Mouse (Mus musculus): ENCODE results near the gene Banf1. TPM values are rescaled to one million over a fixed set of nuclear protein-coding genes. Genes with fewer than 3 reads are reported as not detected.
"Not testable (repeated sequence)": the region's sequence is repeated elsewhere in the genome, so short reads cannot be mapped to it uniquely, and the experiment has no call there.

The Banf1 gene
- polyA plus RNA-seq, 1 experiment from 2014 or later: 643 TPM

DNA sequence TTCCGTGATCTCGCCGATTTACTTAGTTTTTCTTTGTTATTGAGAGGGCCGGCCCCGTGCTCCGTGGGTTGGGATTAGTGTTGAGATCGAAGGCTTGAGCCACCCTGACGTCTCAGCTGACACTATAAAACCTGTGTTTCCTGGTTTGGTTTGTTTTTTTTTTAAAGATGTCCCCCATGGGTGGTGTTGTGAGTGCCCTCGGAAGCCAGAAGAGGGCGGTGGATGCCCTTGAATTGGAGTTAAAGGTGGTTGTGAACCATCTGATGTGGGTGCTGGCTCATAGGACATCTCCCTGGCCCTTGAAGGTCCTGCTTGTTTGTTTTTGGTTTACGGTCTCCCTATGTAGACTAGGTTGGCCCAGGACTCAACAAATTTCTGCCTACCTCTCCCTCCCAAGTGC lies 487 bp upstream of the Banf1 start:
- DNase-seq (ENCODE audit: low spot score) (no peak), ATAC-seq (replicated peaks; ENCODE audit: low FRiP score) (no peak)
- no peaks in the 10 kb centered on the region for H3K27me3 ChIP-seq (replicated peaks; ENCODE audit: control insufficient read depth, insufficient read depth, low read length)
- no peaks in the 10 kb centered on the region for H3K9me3 ChIP-seq (ENCODE audit: control insufficient read depth, low read length)
- peak overlapping the region; percentile 98 for H3K4me2 ChIP-seq
- peak overlapping the region; percentile 96 for H3K9ac ChIP-seq (ENCODE audit: low read depth, low read length)
- peak overlapping the region; percentile 92 for H3K27ac ChIP-seq (ENCODE audit: low read depth, low read length)
- peaks cover 50% of the 10 kb centered on the region for H3K36me3 ChIP-seq (ENCODE audit: control insufficient read depth, insufficient read depth, low read length)
- peak overlapping the region; percentile 88 for H3K4me3 ChIP-seq (ENCODE audit: low read depth, low read length)
- 8% methylated on average over 11 of the region's 11 CpGs for WGBS
- H3K4me1 ChIP-seq (replicated peaks; ENCODE audit: control insufficient read depth, insufficient read depth, low read length): peaks cover 17% of the 10 kb centered on the region

DNA sequence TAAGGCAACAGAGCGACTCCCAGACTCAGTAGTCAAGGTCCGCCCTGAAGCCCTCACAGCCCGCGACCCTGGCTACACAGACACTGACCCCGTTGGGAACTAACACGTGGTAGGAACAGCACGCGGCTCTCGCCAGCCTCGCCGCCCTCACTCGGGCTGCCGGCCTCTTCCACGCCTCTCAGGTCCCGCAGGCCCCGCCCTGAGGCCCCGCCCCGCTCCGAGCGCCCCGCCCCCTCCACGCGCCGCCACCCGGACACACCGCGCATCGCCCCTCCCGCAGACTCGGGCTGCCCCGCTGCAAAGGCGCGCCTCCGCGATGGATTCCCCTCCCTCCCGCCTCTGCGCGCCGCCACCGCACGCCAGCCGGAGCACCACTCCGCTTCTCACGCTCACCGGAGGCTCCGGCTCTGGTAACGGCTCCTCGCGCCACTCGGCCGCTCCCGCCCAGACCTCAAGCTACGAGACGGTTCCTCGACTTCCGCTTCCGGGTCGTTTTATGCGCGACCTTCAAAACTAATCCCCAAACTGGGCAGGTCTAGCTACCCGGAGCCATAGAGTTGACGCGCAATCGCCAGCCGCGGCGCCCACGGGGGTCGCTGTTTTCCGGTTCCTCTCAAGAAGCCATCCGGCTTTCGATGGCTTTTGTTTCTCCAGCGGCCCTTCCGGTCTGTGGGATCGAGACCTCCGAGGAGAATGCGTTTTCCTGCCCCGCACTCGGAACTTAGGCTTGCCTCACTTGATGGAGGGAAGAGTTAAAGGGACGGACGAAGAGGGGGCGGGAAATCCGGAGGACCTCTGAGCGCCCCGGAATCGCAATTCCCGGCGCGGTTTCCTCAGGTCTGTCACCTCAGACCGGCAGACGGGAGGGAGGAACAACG lies 554 bp downstream of the Banf1 start, which contains the start of gene Eif1ad:
TSS of gene Eif1ad (plus strand) at position 567 of the 878 bp plus-strand sequence.
- DNase-seq (ENCODE audit: low spot score) (peak; percentile 99), ATAC-seq (replicated peaks; ENCODE audit: low FRiP score) (peak; percentile 92)
- H3K27me3 ChIP-seq (replicated peaks; ENCODE audit: control insufficient read depth, insufficient read depth, low read length): no peaks in the 10 kb centered on the region
- no peaks in the 10 kb centered on the region for H3K9me3 ChIP-seq (ENCODE audit: control insufficient read depth, low read length)
- peaks cover 17% of the 10 kb centered on the region for H3K4me1 ChIP-seq (replicated peaks; ENCODE audit: control insufficient read depth, insufficient read depth, low read length)
- peak within 1 kb of the TSS; percentile 92 for H3K27ac ChIP-seq (ENCODE audit: low read depth, low read length)
- H3K36me3 ChIP-seq (ENCODE audit: control insufficient read depth, insufficient read depth, low read length): peaks cover 41% of the 10 kb centered on the region
- H3K9ac ChIP-seq (ENCODE audit: low read depth, low read length): peak within 1 kb of the TSS; percentile 96
- H3K4me2 ChIP-seq: peak within 1 kb of the TSS; percentile 98
- peak within 1 kb of the TSS; percentile 88 for H3K4me3 ChIP-seq (ENCODE audit: low read depth, low read length)
- under 1% methylated on average over 92 of the region's 92 CpGs for WGBS

DNA sequence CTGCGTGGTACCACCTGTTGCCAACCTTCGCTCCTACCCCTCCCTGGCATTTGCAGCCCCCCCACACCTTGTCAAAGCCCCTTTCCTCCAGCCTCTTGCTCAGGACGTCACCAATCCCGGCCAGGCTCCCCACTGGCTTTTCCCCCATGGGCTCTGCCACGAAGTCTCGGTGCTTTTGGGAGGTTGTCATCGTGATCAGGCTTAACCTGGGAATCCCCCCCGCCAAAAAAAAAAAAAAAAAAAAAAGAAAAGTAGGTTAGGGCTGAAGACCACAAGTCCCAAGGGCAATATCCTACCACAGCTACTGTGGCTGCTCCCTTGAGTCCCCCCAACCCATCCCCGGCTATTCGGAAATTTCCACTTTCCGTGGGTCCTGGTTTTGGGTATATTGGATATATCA lies 1.2 kb downstream of the Banf1 start:
- Histone ChIP-seq H3K36me3 (ENCODE audit: control insufficient read depth, insufficient read depth, low read length) (peaks cover 38% of the 10 kb centered on the region), H3K9ac (ENCODE audit: low read depth, low read length) (peak overlapping the region; percentile 96), H3K27me3 (replicated peaks; ENCODE audit: control insufficient read depth, insufficient read depth, low read length) (no peaks in the 10 kb centered on the region), H3K27ac (ENCODE audit: low read depth, low read length) (peak overlapping the region; percentile 92), H3K9me3 (ENCODE audit: control insufficient read depth, low read length) (no peaks in the 10 kb centered on the region), H3K4me3 (ENCODE audit: low read depth, low read length) (peak overlapping the region; percentile 88), H3K4me2 (peak overlapping the region; percentile 98), H3K4me1 (replicated peaks; ENCODE audit: control insufficient read depth, insufficient read depth, low read length) (peaks cover 17% of the 10 kb centered on the region)
- ATAC-seq (replicated peaks; ENCODE audit: low FRiP score): no peak
- 14% methylated on average over 11 of the region's 11 CpGs for WGBS
- peak; percentile 43 for DNase-seq (ENCODE audit: low spot score)

GRCm38 (mm10) chr19:5364124-5364523 lies 2.8 kb downstream of the Banf1 start:
- DNase-seq (ENCODE audit: low spot score) (no peak), ATAC-seq (replicated peaks; ENCODE audit: low FRiP score) (no peak)
- H3K27me3 ChIP-seq (replicated peaks; ENCODE audit: control insufficient read depth, insufficient read depth, low read length): no peaks in the 10 kb centered on the region
- H3K27ac ChIP-seq (ENCODE audit: low read depth, low read length): no peak overlapping the region
- H3K36me3 ChIP-seq (ENCODE audit: control insufficient read depth, insufficient read depth, low read length): peaks cover 24% of the 10 kb centered on the region
- no peak overlapping the region for H3K4me3 ChIP-seq (ENCODE audit: low read depth, low read length)
- 85% methylated on average over 2 of the region's 2 CpGs for WGBS
- no peak overlapping the region for H3K9ac ChIP-seq (ENCODE audit: low read depth, low read length)
- peaks cover 17% of the 10 kb centered on the region for H3K4me1 ChIP-seq (replicated peaks; ENCODE audit: control insufficient read depth, insufficient read depth, low read length)
- H3K9me3 ChIP-seq (ENCODE audit: control insufficient read depth, low read length): no peaks in the 10 kb centered on the region
- H3K4me2 ChIP-seq: no peak overlapping the region

DNA sequence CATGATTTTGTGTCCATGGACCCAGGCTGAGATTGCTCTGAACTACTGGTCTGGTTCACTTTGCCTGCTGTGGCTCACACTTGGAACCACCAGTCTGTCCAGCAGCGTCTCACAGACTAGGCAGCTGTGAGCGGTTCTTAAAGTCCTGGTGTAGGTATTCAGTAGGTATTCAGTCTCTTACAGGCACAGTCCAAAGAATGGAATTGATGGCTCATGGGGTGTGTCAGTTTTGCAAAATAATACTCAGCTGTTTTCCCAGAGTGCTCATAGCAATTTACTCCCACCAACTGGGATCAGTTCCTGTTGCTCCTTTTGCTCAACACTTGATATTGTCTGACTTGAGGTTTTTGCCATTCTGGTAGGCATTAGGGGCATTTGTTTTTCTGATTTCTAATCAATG lies 4.8 kb downstream of the Banf1 start:
- Histone ChIP-seq H3K4me3 (ENCODE audit: low read depth, low read length) (no peak overlapping the region), H3K27me3 (replicated peaks; ENCODE audit: control insufficient read depth, insufficient read depth, low read length) (no peaks in the 10 kb centered on the region), H3K4me2 (no peak overlapping the region), H3K9ac (ENCODE audit: low read depth, low read length) (no peak overlapping the region), H3K4me1 (replicated peaks; ENCODE audit: control insufficient read depth, insufficient read depth, low read length) (peaks cover 9% of the 10 kb centered on the region), H3K27ac (ENCODE audit: low read depth, low read length) (no peak overlapping the region), H3K9me3 (ENCODE audit: control insufficient read depth, low read length) (no peaks in the 10 kb centered on the region), H3K36me3 (ENCODE audit: control insufficient read depth, insufficient read depth, low read length) (peaks cover 17% of the 10 kb centered on the region)
- 81% methylated on average over 2 of the region's 2 CpGs for WGBS
- no peak for DNase-seq (ENCODE audit: low spot score)
- no peak for ATAC-seq (replicated peaks; ENCODE audit: low FRiP score)

- H3K9me3 ChIP-seq (ENCODE audit: control insufficient read depth, low read length): no peaks in the 10 kb centered on the region
- H3K27me3 ChIP-seq (replicated peaks; ENCODE audit: control insufficient read depth, insufficient read depth, low read length): no peaks in the 10 kb centered on the region
- H3K27ac ChIP-seq (ENCODE audit: low read depth, low read length): no peak overlapping the region
- DNase-seq (ENCODE audit: low spot score): no peak
- no peaks in the 10 kb centered on the region for H3K36me3 ChIP-seq (ENCODE audit: control insufficient read depth, insufficient read depth, low read length)
- WGBS: no CpG with 5 or more reads among the region's 1 CpGs
- H3K9ac ChIP-seq (ENCODE audit: low read depth, low read length): no peak overlapping the region
- ATAC-seq (replicated peaks; ENCODE audit: low FRiP score): no peak
- no peak overlapping the region for H3K4me3 ChIP-seq (ENCODE audit: low read depth, low read length)
- H3K4me1 ChIP-seq (replicated peaks; ENCODE audit: control insufficient read depth, insufficient read depth, low read length): no peaks in the 10 kb centered on the region
- H3K4me2 ChIP-seq: no peak overlapping the region
These were observed 10.9 kb downstream of the Banf1 start for GRCm38 (mm10) chr19:5356080-5356479.

DNA sequence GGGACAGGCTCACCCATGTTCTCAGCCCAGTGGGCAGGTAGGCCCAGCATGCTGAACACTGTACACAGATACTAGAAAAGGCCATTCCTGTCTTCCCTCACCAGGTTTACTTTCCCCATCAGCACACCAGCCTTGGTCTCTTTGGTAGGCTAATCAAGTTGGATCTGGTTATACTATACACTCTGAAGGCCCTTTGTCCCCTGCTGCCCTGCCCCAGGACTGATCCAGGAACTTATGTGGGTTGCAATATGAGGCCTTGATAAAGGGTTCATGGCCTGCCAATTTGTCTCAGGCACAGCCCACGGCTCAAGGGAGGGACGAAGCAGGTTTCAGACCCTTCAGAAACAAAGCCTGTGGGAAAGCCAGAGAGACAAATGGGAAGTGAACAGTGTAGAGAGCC lies 13.4 kb downstream of the Banf1 start:
- Histone ChIP-seq H3K27me3 (replicated peaks; ENCODE audit: control insufficient read depth, insufficient read depth, low read length) (no peaks in the 10 kb centered on the region; the same call in 1 of the 2 replicates), H3K9ac (ENCODE audit: low read depth, low read length) (no peak overlapping the region), H3K36me3 (ENCODE audit: control insufficient read depth, insufficient read depth, low read length) (no peaks in the 10 kb centered on the region), H3K4me2 (no peak overlapping the region), H3K27ac (ENCODE audit: low read depth, low read length) (no peak overlapping the region), H3K9me3 (ENCODE audit: control insufficient read depth, low read length) (no peaks in the 10 kb centered on the region), H3K4me1 (replicated peaks; ENCODE audit: control insufficient read depth, insufficient read depth, low read length) (peaks cover 4% of the 10 kb centered on the region), H3K4me3 (ENCODE audit: low read depth, low read length) (no peak overlapping the region)
- ATAC-seq (replicated peaks; ENCODE audit: low FRiP score): no peak
- 72% methylated on average over 2 of the region's 2 CpGs for WGBS
- no peak for DNase-seq (ENCODE audit: low spot score)

DNA sequence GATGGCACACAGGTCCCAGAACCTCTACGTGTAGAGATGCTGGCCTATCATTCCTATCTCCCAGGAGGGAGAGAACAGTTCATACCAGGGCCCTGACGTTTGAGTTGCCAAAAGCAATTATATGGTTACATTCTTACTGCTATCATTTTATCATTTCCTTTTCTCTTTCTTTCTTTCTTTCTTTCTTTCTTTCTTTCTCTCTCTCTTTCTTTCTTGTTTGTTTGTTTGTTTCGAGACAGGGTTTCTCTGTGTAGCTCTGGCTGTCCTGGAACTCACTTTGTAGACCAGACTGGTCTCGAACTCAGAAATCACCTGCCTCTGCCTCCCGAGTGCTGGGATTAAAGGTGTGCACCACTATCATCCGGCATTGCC lies 17.5 kb downstream of the Banf1 start, which contains the start of gene Cst6:
TSS of gene Cst6 (minus strand) at position 73 of the 372 bp plus-strand sequence.
- WGBS: 64% methylated on average over 6 of the region's 6 CpGs
- H3K9me3 ChIP-seq (ENCODE audit: control insufficient read depth, low read length); H3K27me3 ChIP-seq (replicated peaks; ENCODE audit: control insufficient read depth, insufficient read depth, low read length); H3K27ac ChIP-seq (ENCODE audit: low read depth, low read length); H3K36me3 ChIP-seq (ENCODE audit: control insufficient read depth, insufficient read depth, low read length); ATAC-seq (replicated peaks; ENCODE audit: low FRiP score); DNase-seq (ENCODE audit: low spot score); H3K4me1 ChIP-seq (replicated peaks; ENCODE audit: control insufficient read depth, insufficient read depth, low read length): not testable (repeated sequence)
- peak within 1 kb of the TSS; percentile 94 for H3K4me2 ChIP-seq
- peak within 1 kb of the TSS; percentile 49 for H3K4me3 ChIP-seq (ENCODE audit: low read depth, low read length)
- peak within 1 kb of the TSS; percentile 49 for H3K9ac ChIP-seq (ENCODE audit: low read depth, low read length)
